Mouse (Mus musculus) duodenum, adult 2 months (tissue): Measurements from ENCODE around the gene Slc22a19. TPM values are rescaled to one million over a fixed set of nuclear protein-coding genes. Genes with fewer than 3 reads are reported as not detected.

ENCODE experiments used
- polyA plus RNA-seq: library from polyadenylated mRNA; depleted of rRNA; stranded (reverse); fragments of >200 nt; gene quantifications from 2 replicates; pipeline ENCODE4 v1.2.3, GENCODE M21; 2012; ENCODE audit warnings: low replicate concordance; rRNA removed

The Slc22a19 gene
- polyA plus RNA-seq, result not detected in 2 replicates

DNA sequence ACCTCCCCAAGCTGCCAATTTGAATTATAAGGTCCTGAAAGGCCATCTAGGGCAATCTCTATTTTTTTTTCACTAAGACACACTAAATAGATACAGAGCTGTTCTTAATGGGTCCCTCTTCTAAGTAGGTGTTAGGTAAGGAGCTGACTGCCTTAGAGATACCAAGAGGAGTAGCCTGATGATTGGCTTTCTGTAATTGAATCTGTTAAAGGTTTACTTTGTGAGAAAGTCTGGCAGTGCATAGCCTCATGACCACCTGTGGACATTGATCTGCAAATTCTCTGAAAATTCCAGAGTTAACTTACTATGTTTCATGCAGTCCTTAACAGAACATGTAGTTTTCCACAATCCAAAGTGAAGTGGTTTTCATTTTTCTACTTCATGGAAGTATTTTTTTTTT is at the start of gene Slc22a19:
Gene Slc22a19 (minus strand): TSS at position 163 of the 400 bp plus-strand sequence.

Other genes with a start within 250 kb of the Slc22a19 start
- 86.5 and 137 TPM in 2 replicates for gene Rtn3, start 228.0 kb downstream of the Slc22a19 start, polyA plus RNA-seq
- 1.5 and 2.7 TPM in 2 replicates for gene Atl3, start 217.3 kb downstream of the Slc22a19 start, polyA plus RNA-seq
- 8.4 and 10.0 TPM in 2 replicates for gene Pla2g16, start 153.9 kb downstream of the Slc22a19 start, polyA plus RNA-seq
- 1.5 and 4.7 TPM in 2 replicates for gene Lgals12, start 104.1 kb downstream of the Slc22a19 start, polyA plus RNA-seq
- gene Hrasls5, start 98.8 kb downstream of the Slc22a19 start, polyA plus RNA-seq, result not detected in 2 replicates
- not detected in 2 replicates for gene Slc22a26, start 91.4 kb upstream of the Slc22a19 start, polyA plus RNA-seq